Mouse (Mus musculus) spleen, postnatal 4 days (tissue): ENCODE data around the gene Dnah1.
A peak's percentile ranks its signal among the peaks of the same experiment; 100 is the strongest.

Experiments used
- DNase-seq, 2 experiments: peaks; one replicate each; pipeline ENCODE4 v3.0.0; 2022; ENCODE audit warnings: low spot score in 2 of 2

The Dnah1 gene

GRCm38 (mm10) chr14:31317754-31318153 lies 5.9 kb downstream of the Dnah1 start:
- no peak for DNase-seq

- no peak for DNase-seq
Observed at GRCm38 (mm10) chr14:31316613-31317012, 7.1 kb downstream of the Dnah1 start.

- DNase-seq: no peak
Observed at GRCm38 (mm10) chr14:31313192-31313591, 10.5 kb downstream of the Dnah1 start.

- DNase-seq: no peak
Observed at GRCm38 (mm10) chr14:31285728-31286127, 38.0 kb downstream of the Dnah1 start.

- peak; percentile 74 to 94 for DNase-seq
Observed at GRCm38 (mm10) chr14:31272164-31272563, 51.5 kb downstream of the Dnah1 start.

- no peak for DNase-seq
Observed at GRCm38 (mm10) chr14:31271121-31271520, 52.6 kb downstream of the Dnah1 start.

GRCm38 (mm10) chr14:31269456-31270100 lies 54.1 kb downstream of the Dnah1 start:
- no peak for DNase-seq

- DNase-seq: no peak
Observed at GRCm38 (mm10) chr14:31268301-31269001, 55.2 kb downstream of the Dnah1 start.

- DNase-seq: no peak
Observed at GRCm38 (mm10) chr14:31267649-31268048, 56.0 kb downstream of the Dnah1 start.

GRCm38 (mm10) chr14:31260932-31261331 lies 62.8 kb downstream of the Dnah1 start:
- DNase-seq: no peak

- DNase-seq: no peak
Observed at GRCm38 (mm10) chr14:31260374-31260773, 63.3 kb downstream of the Dnah1 start.

- no peak for DNase-seq
Observed at GRCm38 (mm10) chr14:31258476-31259050, 65.1 kb downstream of the Dnah1 start.

- DNase-seq: no peak
Observed at GRCm38 (mm10) chr14:31252091-31252490, 71.6 kb downstream of the Dnah1 start.

- no peak for DNase-seq
Observed at GRCm38 (mm10) chr14:31251626-31252025, 72.1 kb downstream of the Dnah1 start.

GRCm38 (mm10) chr14:31251084-31251604 lies 72.6 kb downstream of the Dnah1 start, which contains the start of the genes Phf7 and Bap1:
TSS of gene Phf7 (minus strand) at chr14:31251317.
TSS of gene Bap1 (plus strand) at chr14:31251450.
- DNase-seq: peak; percentile 95 to 98

GRCm38 (mm10) chr14:31250222-31251083 lies 73.2 kb downstream of the Dnah1 start:
- peak in 1 of 2 experiments; percentile 31 for DNase-seq

- no peak for DNase-seq
Observed at GRCm38 (mm10) chr14:31248396-31248795, 75.3 kb downstream of the Dnah1 start.

- no peak for DNase-seq
Observed at GRCm38 (mm10) chr14:31245946-31246345, 77.8 kb downstream of the Dnah1 start.

GRCm38 (mm10) chr14:31244777-31245176 lies 78.9 kb downstream of the Dnah1 start:
- no peak for DNase-seq

GRCm38 (mm10) chr14:31240528-31240927 lies 83.2 kb downstream of the Dnah1 start:
- no peak for DNase-seq

- no peak for DNase-seq
Observed at GRCm38 (mm10) chr14:31237101-31237882, 86.4 kb downstream of the Dnah1 start.
